Mouse (Mus musculus) right cerebral cortex, postnatal 25 days (tissue): ENCODE measurements around the gene Hist1h2ah.

Experiments
- DNase-seq: peaks from one replicate; pipeline ENCODE4 v3.0.0; 2022

Gene Hist1h2ah

GRCm38 (mm10) chr13:22007121-22007510 is 28.3 kb downstream of the Hist1h2ah start:
- no peak for DNase-seq

- DNase-seq, result no peak
These were observed 28.8 kb downstream of the Hist1h2ah start for GRCm38 (mm10) chr13:22006334-22007120.

GRCm38 (mm10) chr13:22005605-22006333 is 29.6 kb downstream of the Hist1h2ah start:
- peak; percentile 53 for DNase-seq

GRCm38 (mm10) chr13:22001823-22002222 is 33.5 kb downstream of the Hist1h2ah start:
- no peak for DNase-seq

GRCm38 (mm10) chr13:22001346-22001745 is 34.0 kb downstream of the Hist1h2ah start:
- no peak for DNase-seq

- DNase-seq, result no peak
These were observed 36.2 kb downstream of the Hist1h2ah start for GRCm38 (mm10) chr13:21999147-21999546.

- DNase-seq, result no peak
These were observed 37.0 kb downstream of the Hist1h2ah start for GRCm38 (mm10) chr13:21998412-21998811.

GRCm38 (mm10) chr13:21997821-21998220 is 37.5 kb downstream of the Hist1h2ah start:
- no peak for DNase-seq

GRCm38 (mm10) chr13:21997201-21997820 is 38.1 kb downstream of the Hist1h2ah start:
- DNase-seq, result no peak

GRCm38 (mm10) chr13:21996840-21997185 is 38.6 kb downstream of the Hist1h2ah start:
- no peak for DNase-seq

- no peak for DNase-seq
These were observed 39.1 kb downstream of the Hist1h2ah start for GRCm38 (mm10) chr13:21996101-21996839.

- no peak for DNase-seq
These were observed 39.9 kb downstream of the Hist1h2ah start for GRCm38 (mm10) chr13:21995331-21995914.

GRCm38 (mm10) chr13:21994896-21995295 is 40.5 kb downstream of the Hist1h2ah start:
- no peak for DNase-seq

GRCm38 (mm10) chr13:21993957-21994738 is 41.2 kb downstream of the Hist1h2ah start:
- DNase-seq, result no peak

GRCm38 (mm10) chr13:21992550-21992949 is 42.8 kb downstream of the Hist1h2ah start:
- no peak for DNase-seq
